In genomic region chr6:21949771-21950448, GRCm38 (mm10) we compare ENCODE assay signal across 8 mouse cellular contexts. TPM values are rescaled to one million over a fixed set of nuclear protein-coding genes. Genes with fewer than 3 reads are reported as not detected.
DNase-seq lines count a peak whose midpoint lies in the region; ATAC-seq lines count a peak whose summit lies in the region.

No protein-coding gene starts in this region.

- peak; percentile 99 for DNase-seq in ZHBTc4 (ENCODE audit: low read depth, low spot score)
- DNase-seq in gastrocnemius, adult 8-10 months (ENCODE audit: low spot score in 2 of 2) = peak; percentile 96
- peak; percentile 98 for DNase-seq in induced T-regulatory cell, adult 2 months (ENCODE audit: low read depth)
- peak; percentile 93 to 97 for DNase-seq in left cerebral cortex, adult 9 months (ENCODE audit: low spot score in 2 of 2)
- DNase-seq in right cerebral cortex, postnatal 14 days = peak; percentile 97
- DNase-seq in urinary bladder, postnatal 36 days (ENCODE audit: low spot score in 2 of 2) = peak; percentile 96 to 97

- ATAC-seq in common myeloid progenitor, adult 5-6 weeks (replicated peaks; ENCODE audit: low read depth, poor library complexity, severe bottlenecking) = peak; percentile 84
- ATAC-seq in megakaryocyte progenitor cell, adult 5-6 weeks (replicated peaks; ENCODE audit: poor library complexity) = peak; percentile 88

RNA-seq across cellular contexts. Expression of gene Ing3, which starts 0.5 kb away (rescaled TPM):
- total RNA-seq in common myeloid progenitor, adult 5-6 weeks (2017) = 43.8 and 44.3 TPM in 2 replicates
- total RNA-seq in gastrocnemius, adult 8-10 months (2022) = 1 to 10 TPM; 4.5 to 9.4 (median 6.3) TPM
- 42.9 and 46.0 TPM in 2 replicates for total RNA-seq in megakaryocyte progenitor cell, adult 5-6 weeks (2015)
- 33.5 and 36.3 TPM in 2 replicates for total RNA-seq in megakaryocyte progenitor cell, adult 5-6 weeks (2017)

RNA-seq across cellular contexts. Expression of gene Cped1, which starts 35.8 kb away (rescaled TPM):
- total RNA-seq in common myeloid progenitor, adult 5-6 weeks (2017) = 2.9 and 5.8 TPM in 2 replicates
- 10 to 100 TPM; 22.4 to 26.6 (median 22.9) TPM for total RNA-seq in gastrocnemius, adult 8-10 months (2022)
- total RNA-seq in megakaryocyte progenitor cell, adult 5-6 weeks (2015) = 1.1 and 6.0 TPM in 2 replicates
- 1.2 and 3.2 TPM in 2 replicates for total RNA-seq in megakaryocyte progenitor cell, adult 5-6 weeks (2017)

Comparison
In these comparisons a context has a peak if more than half of its experiments do, and no peak if none do; other contexts are left out.
1. Peak in every context shown above with its lines: DNase-seq and ATAC-seq.